Mouse (Mus musculus): ENCODE results near the gene Cabp2. TPM values are rescaled to one million over a fixed set of nuclear protein-coding genes. Genes with fewer than 3 reads are reported as not detected.
A peak's percentile ranks its signal among the peaks of the same experiment; 100 is the strongest.

Cabp2 gene
- polyA plus RNA-seq, 1 experiment from 2014 or later, result not detected

DNA sequence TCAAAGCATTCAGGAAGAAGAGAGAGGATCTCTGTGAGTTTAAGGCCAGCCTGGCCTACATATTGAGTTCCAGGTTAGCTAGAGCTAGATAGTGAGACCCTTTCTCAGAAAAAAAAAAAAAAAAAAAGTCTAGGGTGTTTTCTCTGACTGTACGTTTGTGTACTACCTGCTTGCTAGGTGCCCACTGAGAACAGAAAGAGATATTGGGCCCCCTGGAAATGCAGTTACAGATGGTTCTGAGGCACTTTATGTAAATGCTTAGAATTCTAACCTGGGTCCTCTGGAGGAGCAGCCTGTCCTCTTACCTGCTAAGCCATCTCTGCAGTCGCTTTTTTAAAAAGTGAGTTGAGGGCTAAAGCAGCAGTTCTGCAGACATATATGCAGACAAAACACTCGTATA is 14.4 kb downstream of the Cabp2 start:
- DNase-seq (ENCODE audit: low spot score) (no peak), ATAC-seq (replicated peaks; ENCODE audit: insufficient number of reproducible peaks, low FRiP score, low TSS enrichment, low read depth) (no peak)
- Histone ChIP-seq H3K4me2 (ENCODE audit: low read depth, low read length) (no peak overlapping the region), H3K4me1 (ENCODE audit: control insufficient read depth, insufficient read depth, low read length) (peaks cover 4% of the 10 kb centered on the region; the same call in 1 of the 2 replicates), H3K36me3 (replicated peaks; ENCODE audit: control insufficient read depth, insufficient read depth, low read depth, low read length) (no peaks in the 10 kb centered on the region), H3K27me3 (ENCODE audit: control insufficient read depth, insufficient read depth, low read length) (peaks cover 11% of the 10 kb centered on the region), H3K27ac (replicated peaks; ENCODE audit: low read depth, low read length) (no peak overlapping the region), H3K9me3 (replicated peaks; ENCODE audit: control insufficient read depth, low read length) (no peaks in the 10 kb centered on the region), H3K4me3 (ENCODE audit: low read depth, low read length) (no peak overlapping the region), H3K9ac (replicated peaks; ENCODE audit: low read length) (no peak overlapping the region)
- WGBS, result 78% methylated on average over 3 of the region's 3 CpGs

- peak; percentile 99 for DNase-seq (ENCODE audit: low spot score)
- H3K27ac ChIP-seq (replicated peaks; ENCODE audit: low read depth, low read length), result no peak within 1 kb of the TSS
- peaks cover 19% of the 10 kb centered on the region for H3K27me3 ChIP-seq (ENCODE audit: control insufficient read depth, insufficient read depth, low read length)
- WGBS, result under 1% methylated on average over 65 of the region's 65 CpGs
- H3K4me3 ChIP-seq (ENCODE audit: low read depth, low read length), result peak within 1 kb of the TSS; percentile 62
- H3K36me3 ChIP-seq (replicated peaks; ENCODE audit: control insufficient read depth, insufficient read depth, low read depth, low read length), result no peaks in the 10 kb centered on the region
- peak within 1 kb of the TSS; percentile 70 for H3K4me2 ChIP-seq (ENCODE audit: low read depth, low read length)
- peaks cover 4% of the 10 kb centered on the region; the same call in 1 of the 2 replicates for H3K4me1 ChIP-seq (ENCODE audit: control insufficient read depth, insufficient read depth, low read length)
- peak within 1 kb of the TSS; percentile 53 for H3K9ac ChIP-seq (replicated peaks; ENCODE audit: low read length)
- peak; percentile 92 for ATAC-seq (replicated peaks; ENCODE audit: insufficient number of reproducible peaks, low FRiP score, low TSS enrichment, low read depth)
- H3K9me3 ChIP-seq (replicated peaks; ENCODE audit: control insufficient read depth, low read length), result no peaks in the 10 kb centered on the region
Measured at GRCm38 (mm10) chr19:4096642-4097440, 15.5 kb downstream of the Cabp2 start, which contains the start of gene Cdk2ap2. Gene Cdk2ap2 (plus strand): TSS chr19:4097182.

DNA sequence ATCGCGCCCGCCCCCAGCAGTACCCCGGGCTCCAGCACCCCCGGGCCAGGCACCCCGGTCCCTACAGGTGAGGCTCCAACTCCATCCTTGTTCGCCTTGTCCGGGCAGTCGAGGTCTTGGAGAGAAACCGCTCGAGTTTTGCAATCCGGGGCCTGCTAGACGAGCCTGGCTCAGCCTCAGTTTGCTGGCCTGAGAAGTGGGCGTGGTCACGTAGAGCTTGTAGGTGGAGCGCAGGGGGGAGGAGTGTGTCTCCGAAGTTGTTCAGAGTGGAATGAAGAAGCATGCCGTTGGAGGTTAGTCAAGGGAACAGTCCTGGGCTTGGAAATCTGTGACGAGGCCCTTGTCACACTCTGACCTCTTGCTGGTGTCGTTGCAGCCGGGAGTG is 16.1 kb downstream of the Cabp2 start:
- 2% methylated on average over 21 of the region's 21 CpGs for WGBS
- no peak overlapping the region for H3K27ac ChIP-seq (replicated peaks; ENCODE audit: low read depth, low read length)
- H3K4me1 ChIP-seq (ENCODE audit: control insufficient read depth, insufficient read depth, low read length), result peaks cover 4% of the 10 kb centered on the region; the same call in 1 of the 2 replicates
- H3K27me3 ChIP-seq (ENCODE audit: control insufficient read depth, insufficient read depth, low read length), result peaks cover 19% of the 10 kb centered on the region
- peak overlapping the region; percentile 62 for H3K4me3 ChIP-seq (ENCODE audit: low read depth, low read length)
- H3K4me2 ChIP-seq (ENCODE audit: low read depth, low read length), result peak overlapping the region; percentile 54
- DNase-seq (ENCODE audit: low spot score), result peak; percentile 73
- no peaks in the 10 kb centered on the region for H3K36me3 ChIP-seq (replicated peaks; ENCODE audit: control insufficient read depth, insufficient read depth, low read depth, low read length)
- H3K9ac ChIP-seq (replicated peaks; ENCODE audit: low read length), result peak overlapping the region; percentile 53; the same call in 1 of the 2 replicates
- ATAC-seq (replicated peaks; ENCODE audit: insufficient number of reproducible peaks, low FRiP score, low TSS enrichment, low read depth), result peak; percentile 17; the same call in 1 of the 2 replicates
- no peaks in the 10 kb centered on the region for H3K9me3 ChIP-seq (replicated peaks; ENCODE audit: control insufficient read depth, low read length)

DNA sequence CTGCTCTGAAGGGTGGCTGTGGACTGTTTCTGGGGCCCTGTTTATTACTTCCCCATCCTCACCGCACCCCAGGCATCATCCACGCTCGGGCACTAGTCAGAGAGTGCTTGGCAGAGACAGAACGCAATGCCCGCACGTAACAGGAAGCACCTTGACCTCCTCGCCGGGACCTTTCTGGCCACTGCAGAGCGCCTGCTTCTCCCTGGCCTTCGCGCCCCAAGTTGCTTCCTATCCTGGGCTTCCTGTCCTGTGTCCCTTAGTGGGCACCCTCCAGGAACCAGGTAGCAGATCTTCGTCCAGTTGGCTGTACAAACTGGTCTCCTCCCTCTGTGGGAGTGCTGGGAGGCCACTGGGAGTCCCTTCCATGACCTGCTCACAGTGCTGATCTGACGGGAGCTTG is 17.0 kb downstream of the Cabp2 start:
- no peak overlapping the region for H3K9ac ChIP-seq (replicated peaks; ENCODE audit: low read length)
- H3K4me1 ChIP-seq (ENCODE audit: control insufficient read depth, insufficient read depth, low read length), result peaks cover 4% of the 10 kb centered on the region; the same call in 1 of the 2 replicates
- no peak overlapping the region for H3K27ac ChIP-seq (replicated peaks; ENCODE audit: low read depth, low read length)
- no peak for ATAC-seq (replicated peaks; ENCODE audit: insufficient number of reproducible peaks, low FRiP score, low TSS enrichment, low read depth)
- no peaks in the 10 kb centered on the region for H3K36me3 ChIP-seq (replicated peaks; ENCODE audit: control insufficient read depth, insufficient read depth, low read depth, low read length)
- no peaks in the 10 kb centered on the region for H3K9me3 ChIP-seq (replicated peaks; ENCODE audit: control insufficient read depth, low read length)
- no peak overlapping the region for H3K4me2 ChIP-seq (ENCODE audit: low read depth, low read length)
- H3K27me3 ChIP-seq (ENCODE audit: control insufficient read depth, insufficient read depth, low read length), result peaks cover 19% of the 10 kb centered on the region
- H3K4me3 ChIP-seq (ENCODE audit: low read depth, low read length), result no peak overlapping the region
- DNase-seq (ENCODE audit: low spot score), result no peak
- 83% methylated on average over 13 of the region's 13 CpGs for WGBS

DNA sequence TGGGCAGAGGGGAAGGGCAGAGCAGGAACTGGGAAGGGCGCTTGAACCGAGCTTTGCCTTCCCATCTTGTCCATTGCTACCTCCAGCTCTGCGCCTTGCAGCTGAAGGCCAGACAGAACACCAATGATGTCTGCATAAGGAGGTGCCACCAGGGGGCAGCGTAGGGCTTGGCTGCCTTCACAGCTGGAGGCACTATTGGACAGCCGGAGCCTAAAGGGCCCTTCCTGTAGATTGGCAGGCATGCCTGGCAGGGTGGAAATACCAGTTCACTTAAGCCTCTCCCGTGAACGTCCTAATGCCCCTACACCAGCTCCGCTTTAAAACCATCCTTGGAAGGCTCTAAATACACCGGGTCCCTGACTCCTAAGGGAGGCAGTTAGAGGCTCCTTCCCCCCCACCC is 17.7 kb downstream of the Cabp2 start:
- H3K4me3 ChIP-seq (ENCODE audit: low read depth, low read length), result no peak overlapping the region

GRCm38 (mm10) chr19:4099837-4100717 is 18.7 kb downstream of the Cabp2 start, which contains the start of gene Pitpnm1:
Gene Pitpnm1 (plus strand): TSS chr19:4099998.
- Histone ChIP-seq H3K4me1 (ENCODE audit: control insufficient read depth, insufficient read depth, low read length) (peaks cover 4% of the 10 kb centered on the region; the same call in 1 of the 2 replicates), H3K27me3 (ENCODE audit: control insufficient read depth, insufficient read depth, low read length) (peaks cover 19% of the 10 kb centered on the region), H3K9me3 (replicated peaks; ENCODE audit: control insufficient read depth, low read length) (no peaks in the 10 kb centered on the region), H3K27ac (replicated peaks; ENCODE audit: low read depth, low read length) (no peak within 1 kb of the TSS), H3K4me2 (ENCODE audit: low read depth, low read length) (peak within 1 kb of the TSS; percentile 94), H3K36me3 (replicated peaks; ENCODE audit: control insufficient read depth, insufficient read depth, low read depth, low read length) (no peaks in the 10 kb centered on the region), H3K9ac (replicated peaks; ENCODE audit: low read length) (peak within 1 kb of the TSS; percentile 51), H3K4me3 (ENCODE audit: low read depth, low read length) (peak within 1 kb of the TSS; percentile 42)
- 1% methylated on average over 52 of the region's 53 CpGs for WGBS
- DNase-seq (ENCODE audit: low spot score), result peak; percentile 52
- no peak for ATAC-seq (replicated peaks; ENCODE audit: insufficient number of reproducible peaks, low FRiP score, low TSS enrichment, low read depth)

More for the DNA sequence above, 17.7 kb downstream of the Cabp2 start:
- Histone ChIP-seq H3K9ac (replicated peaks; ENCODE audit: low read length) (no peak overlapping the region), H3K4me2 (ENCODE audit: low read depth, low read length) (no peak overlapping the region), H3K9me3 (replicated peaks; ENCODE audit: control insufficient read depth, low read length) (no peaks in the 10 kb centered on the region), H3K27ac (replicated peaks; ENCODE audit: low read depth, low read length) (no peak overlapping the region), H3K4me1 (ENCODE audit: control insufficient read depth, insufficient read depth, low read length) (peaks cover 4% of the 10 kb centered on the region; the same call in 1 of the 2 replicates), H3K27me3 (ENCODE audit: control insufficient read depth, insufficient read depth, low read length) (peaks cover 19% of the 10 kb centered on the region), H3K36me3 (replicated peaks; ENCODE audit: control insufficient read depth, insufficient read depth, low read depth, low read length) (no peaks in the 10 kb centered on the region)
- ATAC-seq (replicated peaks; ENCODE audit: insufficient number of reproducible peaks, low FRiP score, low TSS enrichment, low read depth), result no peak
- DNase-seq (ENCODE audit: low spot score), result peak; percentile 95
- WGBS, result 11% methylated on average over 9 of the region's 9 CpGs

GRCm38 (mm10) chr19:4100718-4101261 is 19.4 kb downstream of the Cabp2 start:
- ATAC-seq (replicated peaks; ENCODE audit: insufficient number of reproducible peaks, low FRiP score, low TSS enrichment, low read depth) (no peak), DNase-seq (ENCODE audit: low spot score) (peak; percentile 52)
- WGBS, result under 1% methylated on average over 52 of the region's 52 CpGs
- H3K9me3 ChIP-seq (replicated peaks; ENCODE audit: control insufficient read depth, low read length), result no peaks in the 10 kb centered on the region
- no peak overlapping the region for H3K27ac ChIP-seq (replicated peaks; ENCODE audit: low read depth, low read length)
- H3K27me3 ChIP-seq (ENCODE audit: control insufficient read depth, insufficient read depth, low read length), result peaks cover 19% of the 10 kb centered on the region
- peak overlapping the region; percentile 51 for H3K9ac ChIP-seq (replicated peaks; ENCODE audit: low read length)
- H3K36me3 ChIP-seq (replicated peaks; ENCODE audit: control insufficient read depth, insufficient read depth, low read depth, low read length), result no peaks in the 10 kb centered on the region
- H3K4me3 ChIP-seq (ENCODE audit: low read depth, low read length), result peak overlapping the region; percentile 42
- peaks cover 4% of the 10 kb centered on the region; the same call in 1 of the 2 replicates for H3K4me1 ChIP-seq (ENCODE audit: control insufficient read depth, insufficient read depth, low read length)
- peak overlapping the region; percentile 94 for H3K4me2 ChIP-seq (ENCODE audit: low read depth, low read length)

Data from embryonic facial prominence, embryonic 11.5 days (tissue).